Mouse (Mus musculus) intestine, embryonic 14.5 days (tissue): ENCODE results near the gene Otc. TPM values are rescaled to one million over a fixed set of nuclear protein-coding genes. Genes with fewer than 3 reads are reported as not detected.
A peak's percentile ranks its signal among the peaks of the same experiment; 100 is the strongest.

ENCODE experiments used
- ATAC-seq: fragments of 200-750 bp; cut with Nextera tagmentation; replicated peaks from 2 replicates; pipeline ENCODE4 v1.8.0; 2017; ENCODE audit warnings: low read depth, moderate number of reproducible peaks, moderate TSS enrichment, moderate library complexity; ENCODE audit not compliant: low FRiP score, low TSS enrichment
- DNase-seq: peaks from one replicate; pipeline ENCODE4 v3.0.0-alpha.2; 2018; ENCODE audit warnings: low spot score
- H3K27ac ChIP-seq: fragments of 300-500 bp; sonication (generic); 2 replicates; pipeline ENCODE4 v1.5.1; 2014; ENCODE audit warnings: low read depth, mild to moderate bottlenecking, control low read depth
- H3K27me3 ChIP-seq: fragments of 300-500 bp; sonication (generic); replicated peaks from 2 replicates; pipeline ENCODE4 v1.6.1; 2014; ENCODE audit warnings: low read length, control low read depth; ENCODE audit not compliant: control insufficient read depth, insufficient read depth
- H3K36me3 ChIP-seq: fragments of 300-500 bp; sonication (generic); 2 replicates; pipeline ENCODE4 v1.6.1; 2014; ENCODE audit warnings: low read length, control low read depth; ENCODE audit not compliant: control insufficient read depth, insufficient read depth
- H3K4me1 ChIP-seq: fragments of 300-500 bp; sonication (generic); replicated peaks from 2 replicates; pipeline ENCODE4 v1.6.1; 2014; ENCODE audit warnings: low read length, control low read depth, mixed read lengths; ENCODE audit not compliant: control insufficient read depth, insufficient read depth
- H3K4me2 ChIP-seq: fragments of 300-500 bp; sonication (generic); 2 replicates; pipeline ENCODE4 v1.6.1; 2014; ENCODE audit warnings: low read length
- H3K4me3 ChIP-seq: fragments of 300-500 bp; sonication (generic); 2 replicates; pipeline ENCODE4 v1.5.1; 2014; ENCODE audit warnings: low read depth, low read length, control low read depth, mixed read lengths
- H3K9ac ChIP-seq: fragments of 300-500 bp; sonication (generic); 2 replicates; pipeline ENCODE4 v1.6.1; 2014; ENCODE audit warnings: mild to moderate bottlenecking, low read length
- H3K9me3 ChIP-seq: fragments of 300-500 bp; sonication (generic); 2 replicates; pipeline ENCODE4 v1.6.1; 2016; ENCODE audit warnings: low read length, control low read depth; ENCODE audit not compliant: control insufficient read depth
- WGBS: fragments of 180-500 bp; shearing (Covaris S2); extraction: QIAGEN DNeasy Blood & Tissue Kit; methylation state at CpG from one replicate; pipeline ENCODE4 v1.1.7; 2014; 5-methylcytosine and 5-hydroxymethylcytosine counted together
- polyA plus RNA-seq: library from polyadenylated mRNA; unstranded; fragments of >200 nt; fragmentation: Nextera tagmentation; extraction: Ambion mirVana; gene quantifications from 2 replicates; pipeline ENCODE4 v1.2.1, GENCODE M21; 2014

Gene Otc
- 12.5 and 16.5 TPM in 2 replicates for polyA plus RNA-seq

- ATAC-seq, result no peak
- no peak within 1 kb of the TSS for H3K4me2 ChIP-seq
Observed at GRCm38 (mm10) chrX:10251852-10252504, at the start of gene Otc. Gene Otc, plus strand, starts transcription at chrX:10252305.

GRCm38 (mm10) chrX:10205937-10206336, 46.2 kb upstream of the Otc start:
- Histone ChIP-seq H3K4me1 (no peaks in the 10 kb centered on the region), H3K36me3 (peaks cover 6% of the 10 kb centered on the region; the same call in 1 of the 2 replicates), H3K27ac (no peak overlapping the region), H3K9ac (no peak overlapping the region), H3K27me3 (no peaks in the 10 kb centered on the region), H3K4me2 (no peak overlapping the region), H3K9me3 (no peaks in the 10 kb centered on the region), H3K4me3 (no peak overlapping the region)
- ATAC-seq, result no peak
- no peak for DNase-seq
- WGBS, result 83% methylated on average over 5 of the region's 5 CpGs

More at GRCm38 (mm10) chrX:10251852-10252504, at the start of gene Otc:
- no peak for DNase-seq
- Histone ChIP-seq H3K4me1 (no peaks in the 10 kb centered on the region), H3K9me3 (no peaks in the 10 kb centered on the region), H3K36me3 (no peaks in the 10 kb centered on the region), H3K4me3 (no peak within 1 kb of the TSS), H3K9ac (no peak within 1 kb of the TSS), H3K27ac (no peak within 1 kb of the TSS), H3K27me3 (no peaks in the 10 kb centered on the region; the same call in 1 of the 2 replicates)
- 56% methylated on average over 2 of the region's 2 CpGs for WGBS

DNA sequence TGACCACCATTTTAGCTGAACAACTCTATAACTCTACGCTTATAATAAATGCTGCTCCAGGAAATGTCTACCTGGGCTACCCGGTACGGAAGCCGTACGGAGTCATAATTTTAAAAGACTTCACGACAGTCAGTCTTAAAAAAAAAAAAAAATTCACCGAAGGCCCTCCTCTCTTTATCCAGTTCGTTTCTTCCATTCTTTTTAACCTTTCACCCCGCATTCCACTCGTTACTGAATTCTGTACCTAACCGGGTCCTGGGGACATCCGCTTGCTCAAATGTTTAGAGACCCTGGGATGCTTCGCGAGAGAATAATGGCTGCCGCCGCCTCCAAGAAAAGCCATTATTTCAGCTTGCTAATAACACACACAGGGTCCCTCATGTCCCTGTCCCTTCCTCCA, 36.1 kb upstream of the Otc start:
- H3K36me3 ChIP-seq, result no peaks in the 10 kb centered on the region
- peak overlapping the region; percentile 67 for H3K9ac ChIP-seq
- H3K4me1 ChIP-seq, result no peaks in the 10 kb centered on the region
- H3K27ac ChIP-seq, result peak overlapping the region; percentile 77; the same call in 1 of the 2 replicates
- ATAC-seq (peak; percentile 48), DNase-seq (no peak)
- peak overlapping the region; percentile 48 for H3K4me2 ChIP-seq
- no peaks in the 10 kb centered on the region for H3K27me3 ChIP-seq
- H3K4me3 ChIP-seq, result peak overlapping the region; percentile 51
- 19% methylated on average over 16 of the region's 16 CpGs for WGBS
- no peaks in the 10 kb centered on the region for H3K9me3 ChIP-seq

DNA sequence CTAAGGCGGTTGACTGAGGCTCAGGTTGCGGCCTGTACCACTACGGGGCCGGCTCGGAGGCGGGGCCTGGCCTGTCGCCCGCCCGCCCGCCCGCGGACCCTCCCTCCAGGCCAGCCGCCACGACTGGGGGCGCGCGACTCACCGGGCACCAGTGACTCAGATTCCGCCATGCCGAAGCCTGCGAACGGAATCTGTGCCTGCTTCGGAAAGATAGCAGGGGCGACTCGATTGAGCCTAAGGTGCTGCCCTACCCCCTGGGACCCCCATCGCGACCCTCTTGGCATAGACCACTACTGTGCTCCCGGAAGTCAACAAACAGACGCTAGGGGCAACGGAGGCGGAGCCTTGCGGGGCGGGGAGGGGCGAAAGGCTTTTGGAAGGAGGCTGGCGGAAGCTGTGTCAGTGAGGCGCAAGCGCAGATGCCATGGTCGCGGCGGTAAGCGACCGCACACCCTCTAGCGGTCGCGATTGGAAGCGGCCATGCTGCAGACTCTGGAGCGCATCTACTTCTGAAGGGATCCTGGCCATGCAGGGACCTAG, 35.6 kb upstream of the Otc start, which contains the start of gene Rpgr:
TSS of gene Rpgr (minus strand) at position 511 of the 540 bp plus-strand sequence.
- peak; percentile 97 for ATAC-seq
- H3K4me2 ChIP-seq, result peak within 1 kb of the TSS; percentile 48

DNA sequence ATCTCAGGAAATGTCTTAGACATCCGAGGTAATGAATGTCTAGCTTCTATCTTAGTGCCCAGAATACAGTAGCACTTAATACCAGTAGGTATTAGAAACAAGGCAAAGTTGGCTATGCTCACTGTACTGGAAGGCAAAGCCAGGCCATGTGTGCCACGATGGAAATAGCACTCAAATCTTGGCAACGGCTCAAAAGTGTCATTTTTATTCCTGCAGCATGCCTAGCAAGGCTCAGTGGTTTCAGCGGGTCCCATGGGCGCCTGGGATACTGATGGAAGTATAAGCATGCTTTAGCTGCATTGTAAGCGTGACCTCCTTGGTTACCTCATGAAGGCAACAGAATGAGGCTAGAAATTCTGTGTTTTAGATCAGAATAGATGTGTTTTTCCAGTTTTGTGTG, 32.8 kb upstream of the Otc start:
- DNase-seq, result no peak
- Histone ChIP-seq H3K4me1 (no peaks in the 10 kb centered on the region), H3K27ac (no peak overlapping the region), H3K4me2 (no peak overlapping the region), H3K9me3 (no peaks in the 10 kb centered on the region), H3K9ac (no peak overlapping the region), H3K4me3 (no peak overlapping the region), H3K36me3 (no peaks in the 10 kb centered on the region), H3K27me3 (no peaks in the 10 kb centered on the region)
- no peak for ATAC-seq
- 77% methylated on average over 6 of the region's 6 CpGs for WGBS

More for the DNA sequence above, 35.6 kb upstream of the Otc start, which contains the start of gene Rpgr:
- peak within 1 kb of the TSS; percentile 77; the same call in 1 of the 2 replicates for H3K27ac ChIP-seq
- peak; percentile 93 for DNase-seq
- WGBS, result 10% methylated on average over 35 of the region's 47 CpGs
- H3K4me3 ChIP-seq, result peak within 1 kb of the TSS; percentile 51
- H3K9ac ChIP-seq, result peak within 1 kb of the TSS; percentile 67
- H3K9me3 ChIP-seq, result no peaks in the 10 kb centered on the region
- no peaks in the 10 kb centered on the region for H3K27me3 ChIP-seq
- no peaks in the 10 kb centered on the region for H3K4me1 ChIP-seq
- H3K36me3 ChIP-seq, result no peaks in the 10 kb centered on the region

DNA sequence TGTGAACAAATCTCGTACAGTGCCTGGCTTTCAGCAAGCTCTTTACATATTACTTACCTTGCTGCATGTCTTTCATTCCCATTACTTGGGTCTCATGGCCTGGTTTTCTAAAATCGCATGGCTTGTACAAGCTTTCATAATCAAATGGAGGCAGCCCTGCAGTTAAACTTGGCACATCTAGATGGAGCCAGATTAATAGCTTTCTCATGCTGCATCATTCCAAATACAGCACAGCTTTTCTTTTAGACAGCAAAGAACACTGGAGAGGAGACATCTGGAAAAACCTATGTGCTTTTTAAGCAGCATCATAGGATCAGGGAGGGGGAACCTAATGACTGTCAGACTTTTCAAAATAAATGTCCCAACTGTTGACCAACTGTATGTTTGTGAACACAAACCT, 19.1 kb upstream of the Otc start:
- WGBS, result 70% methylated on average over 2 of the region's 2 CpGs

DNA sequence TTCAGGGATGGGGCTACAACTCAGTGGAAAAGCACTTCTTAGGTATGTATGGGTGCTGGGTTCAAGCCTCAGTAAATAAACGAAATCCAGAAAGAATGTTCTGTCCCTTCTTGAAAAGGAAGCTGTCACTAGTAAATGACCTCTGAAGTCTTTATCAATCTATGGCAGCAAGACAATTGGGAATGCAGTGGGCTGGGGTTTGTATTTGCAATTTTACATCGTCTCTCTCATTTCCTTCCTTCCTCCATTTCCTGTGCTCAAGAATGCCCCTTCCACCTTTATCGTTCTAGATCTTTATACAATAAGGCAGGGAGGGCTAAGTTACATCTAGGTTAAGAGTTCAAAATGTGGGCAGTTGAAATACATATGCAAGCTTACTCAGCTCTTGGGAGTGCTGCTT, 17.5 kb upstream of the Otc start:
- H3K4me2 ChIP-seq, result no peak overlapping the region
- no peaks in the 10 kb centered on the region for H3K9me3 ChIP-seq
- H3K4me3 ChIP-seq, result no peak overlapping the region
- H3K36me3 ChIP-seq, result no peaks in the 10 kb centered on the region
- H3K9ac ChIP-seq, result no peak overlapping the region
- no peak for ATAC-seq
- H3K27me3 ChIP-seq, result no peaks in the 10 kb centered on the region
- no peaks in the 10 kb centered on the region for H3K4me1 ChIP-seq
- no peak for DNase-seq
- WGBS, result 71% methylated on average over 3 of the region's 3 CpGs
- H3K27ac ChIP-seq, result no peak overlapping the region

More for the DNA sequence above, 19.1 kb upstream of the Otc start:
- no peak overlapping the region for H3K27ac ChIP-seq
- H3K9me3 ChIP-seq, result no peaks in the 10 kb centered on the region
- H3K4me2 ChIP-seq, result no peak overlapping the region
- no peaks in the 10 kb centered on the region for H3K4me1 ChIP-seq
- no peaks in the 10 kb centered on the region for H3K36me3 ChIP-seq
- no peak for ATAC-seq
- no peak overlapping the region for H3K9ac ChIP-seq
- H3K27me3 ChIP-seq, result no peaks in the 10 kb centered on the region
- no peak for DNase-seq
- H3K4me3 ChIP-seq, result no peak overlapping the region

GRCm38 (mm10) chrX:10239515-10239914, 12.6 kb upstream of the Otc start:
- Histone ChIP-seq H3K4me1 (no peaks in the 10 kb centered on the region), H3K27me3 (no peaks in the 10 kb centered on the region), H3K36me3 (no peaks in the 10 kb centered on the region), H3K9ac (no peak overlapping the region), H3K4me2 (no peak overlapping the region), H3K9me3 (no peaks in the 10 kb centered on the region), H3K27ac (no peak overlapping the region), H3K4me3 (no peak overlapping the region)
- DNase-seq, result no peak
- ATAC-seq, result peak; percentile 55; the same call in 1 of the 2 replicates
- 46% methylated on average over 4 of the region's 4 CpGs for WGBS
